Mouse (Mus musculus) C2C12 (cell line): ENCODE results near the gene Trappc3l.

Experiments
- CEBPB ChIP-seq: IDR thresholded peaks from one replicate; pipeline ENCODE4 v1.6.1; 2011; ENCODE audit warnings: low read depth, mild to moderate bottlenecking, control low read depth, moderate library complexity
- CTCF ChIP-seq: IDR thresholded peaks from one replicate; pipeline ENCODE4 v1.5.1; 2011; ENCODE audit not compliant: control insufficient read depth, insufficient read depth, insufficient read length
- FOSL1 ChIP-seq: IDR thresholded peaks from one replicate; pipeline ENCODE4 v1.8.0; 2011; ENCODE audit warnings: mild to moderate bottlenecking, low read length; ENCODE audit not compliant: poor library complexity, insufficient read depth, severe bottlenecking
- MAX ChIP-seq: IDR thresholded peaks from one replicate; pipeline ENCODE4 v1.6.1; 2011; ENCODE audit warnings: mild to moderate bottlenecking, control low read depth
- MYOD1 ChIP-seq: IDR thresholded peaks from one replicate; pipeline ENCODE4 v1.6.1; 2011; ENCODE audit warnings: low read depth; ENCODE audit not compliant: control insufficient read depth, insufficient read length
- MYOG ChIP-seq: IDR thresholded peaks from one replicate; pipeline ENCODE4 v1.6.1; 2011; ENCODE audit not compliant: control insufficient read depth, insufficient read length; ENCODE audit errors: extremely low read depth
- USF1 ChIP-seq: IDR thresholded peaks from one replicate; pipeline ENCODE4 v1.6.1; 2011; ENCODE audit warnings: low read depth, mild to moderate bottlenecking, control low read depth, moderate library complexity

- TF ChIP-seq CTCF = no peak
- no peak for TF ChIP-seq MYOD1
- no peak for TF ChIP-seq USF1
- no peak for TF ChIP-seq MAX
- no peak for TF ChIP-seq FOSL1
- no peak for TF ChIP-seq MYOG
- no peak for TF ChIP-seq CEBPB
Observed at GRCm38 (mm10) chr10:34091888-34092287, 54.5 kb downstream of the Trappc3l start.
